Mouse (Mus musculus) midbrain, embryonic 13.5 days (tissue): ENCODE data around the gene Ascl5. TPM values are rescaled to one million over a fixed set of nuclear protein-coding genes. Genes with fewer than 3 reads are reported as not detected.

Experiments used
- ATAC-seq: fragments of 200-750 bp; cut with Nextera tagmentation; 2 replicates; pipeline ENCODE4 v1.8.0; 2017; ENCODE audit warnings: mild to moderate bottlenecking, moderate TSS enrichment, moderate library complexity
- H3K27ac ChIP-seq: fragments of 300-500 bp; sonication (generic); 2 replicates; pipeline ENCODE4 v1.5.1; 2015; ENCODE audit warnings: inconsistent platforms, mild to moderate bottlenecking, moderate library complexity
- H3K27me3 ChIP-seq: fragments of 300-500 bp; sonication (generic); 2 replicates; pipeline ENCODE4 v1.6.1; 2015; ENCODE audit warnings: mild to moderate bottlenecking, inconsistent platforms
- H3K36me3 ChIP-seq: fragments of 300-500 bp; sonication (generic); 2 replicates; pipeline ENCODE4 v1.6.1; 2015; ENCODE audit warnings: mild to moderate bottlenecking, inconsistent platforms
- H3K4me1 ChIP-seq: fragments of 300-500 bp; sonication (generic); replicated peaks from 2 replicates; pipeline ENCODE4 v1.6.1; 2015; ENCODE audit warnings: inconsistent platforms
- H3K4me2 ChIP-seq: fragments of 300-500 bp; sonication (generic); replicated peaks from 2 replicates; pipeline ENCODE4 v1.6.1; 2015; ENCODE audit warnings: moderate library complexity, mild to moderate bottlenecking, inconsistent platforms
- H3K4me3 ChIP-seq: fragments of 300-500 bp; sonication (generic); replicated peaks from 2 replicates; pipeline ENCODE4 v1.5.1; 2015; ENCODE audit warnings: mild to moderate bottlenecking, inconsistent platforms
- H3K9ac ChIP-seq: fragments of 300-500 bp; sonication (generic); replicated peaks from 2 replicates; pipeline ENCODE4 v1.6.1; 2015; ENCODE audit warnings: mild to moderate bottlenecking, inconsistent platforms
- H3K9me3 ChIP-seq: fragments of 300-500 bp; sonication (generic); 2 replicates; pipeline ENCODE4 v1.6.1; 2016; ENCODE audit warnings: mild to moderate bottlenecking, inconsistent platforms
- WGBS: fragments of 180-500 bp; shearing (Covaris S2); methylation state at CpG from one replicate; pipeline ENCODE4 v1.1.7; 2015; 5-methylcytosine and 5-hydroxymethylcytosine counted together
- polyA plus RNA-seq: library from polyadenylated mRNA; unstranded; fragments of >200 nt; fragmentation: Nextera tagmentation; extraction: Ambion mirVana; gene quantifications from 2 replicates; pipeline ENCODE4 v1.2.1, GENCODE M21; 2015

Ascl5 gene
- polyA plus RNA-seq, 1 experiment from 2014 or later, result not detected

- H3K4me2 ChIP-seq, result peak overlapping the region; percentile 74
- no peaks in the 10 kb centered on the region for H3K9me3 ChIP-seq
- H3K4me3 ChIP-seq, result peak overlapping the region; percentile 64
- peak overlapping the region; percentile 87 for H3K9ac ChIP-seq
- WGBS, result 6% methylated on average over 24 of the region's 24 CpGs
- peak overlapping the region; percentile 76 for H3K27ac ChIP-seq
- H3K4me1 ChIP-seq, result peaks cover 20% of the 10 kb centered on the region
- peak; percentile 32 for ATAC-seq
- peaks cover 33% of the 10 kb centered on the region for H3K36me3 ChIP-seq
- no peaks in the 10 kb centered on the region for H3K27me3 ChIP-seq
These were observed 32.0 kb upstream of the Ascl5 start for GRCm38 (mm10) chr1:136018390-136019189.

- H3K36me3 ChIP-seq, result peaks cover 97% of the 10 kb centered on the region
- H3K27me3 ChIP-seq, result no peaks in the 10 kb centered on the region
- H3K4me1 ChIP-seq, result peaks cover 26% of the 10 kb centered on the region
These were observed 20.4 kb upstream of the Ascl5 start for GRCm38 (mm10) chr1:136030201-136030600.

GRCm38 (mm10) chr1:136031697-136032096, 18.9 kb upstream of the Ascl5 start:
- Histone ChIP-seq H3K4me2 (no peak overlapping the region), H3K9ac (no peak overlapping the region), H3K36me3 (peaks cover 90% of the 10 kb centered on the region), H3K27ac (no peak overlapping the region), H3K4me3 (no peak overlapping the region), H3K4me1 (peaks cover 26% of the 10 kb centered on the region), H3K27me3 (no peaks in the 10 kb centered on the region), H3K9me3 (no peaks in the 10 kb centered on the region)
- no peak for ATAC-seq
- WGBS, result 81% methylated on average over 8 of the region's 8 CpGs

More at GRCm38 (mm10) chr1:136030201-136030600, 20.4 kb upstream of the Ascl5 start:
- Histone ChIP-seq H3K9ac (no peak overlapping the region), H3K4me3 (no peak overlapping the region), H3K4me2 (no peak overlapping the region), H3K9me3 (no peaks in the 10 kb centered on the region), H3K27ac (peak overlapping the region; percentile 22; the same call in 1 of the 2 replicates)
- peak; percentile 37; the same call in 1 of the 2 replicates for ATAC-seq
- WGBS, result 18% methylated on average over 7 of the region's 7 CpGs

- Histone ChIP-seq H3K9ac (no peak overlapping the region), H3K4me1 (peaks cover 26% of the 10 kb centered on the region), H3K27ac (no peak overlapping the region), H3K36me3 (peaks cover 77% of the 10 kb centered on the region), H3K9me3 (no peaks in the 10 kb centered on the region), H3K4me3 (no peak overlapping the region), H3K4me2 (no peak overlapping the region), H3K27me3 (no peaks in the 10 kb centered on the region)
- WGBS, result 58% methylated on average over 7 of the region's 7 CpGs
- no peak for ATAC-seq
These were observed 17.6 kb upstream of the Ascl5 start for GRCm38 (mm10) chr1:136032961-136033360.

GRCm38 (mm10) chr1:136038746-136039538, 11.7 kb upstream of the Ascl5 start:
- 79% methylated on average over 5 of the region's 5 CpGs for WGBS
- Histone ChIP-seq H3K27ac (no peak overlapping the region), H3K27me3 (no peaks in the 10 kb centered on the region), H3K4me3 (no peak overlapping the region), H3K4me2 (no peak overlapping the region), H3K4me1 (peaks cover 19% of the 10 kb centered on the region), H3K9me3 (no peaks in the 10 kb centered on the region), H3K9ac (no peak overlapping the region), H3K36me3 (peaks cover 20% of the 10 kb centered on the region)
- no peak for ATAC-seq

GRCm38 (mm10) chr1:136040452-136040851, 10.2 kb upstream of the Ascl5 start:
- no peak overlapping the region for H3K4me3 ChIP-seq
- no peak overlapping the region for H3K9ac ChIP-seq
- no peak overlapping the region for H3K27ac ChIP-seq
- H3K36me3 ChIP-seq, result peaks cover 5% of the 10 kb centered on the region
- 17% methylated on average over 11 of the region's 11 CpGs for WGBS
- ATAC-seq, result peak; percentile 63
- no peak overlapping the region for H3K4me2 ChIP-seq
- H3K27me3 ChIP-seq, result no peaks in the 10 kb centered on the region
- H3K4me1 ChIP-seq, result peaks cover 19% of the 10 kb centered on the region
- no peaks in the 10 kb centered on the region for H3K9me3 ChIP-seq

- Histone ChIP-seq H3K27me3 (no peaks in the 10 kb centered on the region), H3K4me3 (no peak overlapping the region), H3K4me1 (peaks cover 19% of the 10 kb centered on the region), H3K9ac (no peak overlapping the region), H3K9me3 (no peaks in the 10 kb centered on the region), H3K36me3 (peaks cover under 1% of the 10 kb centered on the region; the same call in 1 of the 2 replicates), H3K4me2 (no peak overlapping the region), H3K27ac (no peak overlapping the region)
- ATAC-seq, result peak; percentile 64
- WGBS, result 25% methylated on average over 4 of the region's 4 CpGs
These were observed 9.7 kb upstream of the Ascl5 start for GRCm38 (mm10) chr1:136040874-136041273.

GRCm38 (mm10) chr1:136045774-136046173, 4.8 kb upstream of the Ascl5 start:
- no peak for ATAC-seq
- WGBS, result 11% methylated on average over 4 of the region's 4 CpGs
- H3K4me1 ChIP-seq, result peaks cover 16% of the 10 kb centered on the region
- no peaks in the 10 kb centered on the region for H3K36me3 ChIP-seq
- H3K4me2 ChIP-seq, result no peak overlapping the region
- H3K4me3 ChIP-seq, result no peak overlapping the region
- no peak overlapping the region for H3K27ac ChIP-seq
- H3K9me3 ChIP-seq, result no peaks in the 10 kb centered on the region
- no peak overlapping the region for H3K9ac ChIP-seq
- H3K27me3 ChIP-seq, result peaks cover 27% of the 10 kb centered on the region

- whole genome bisulfite sequencing, result 2% methylated on average over 2 of the region's 2 CpGs
- Histone ChIP-seq H3K9me3 (no peaks in the 10 kb centered on the region), H3K9ac (no peak overlapping the region), H3K27ac (no peak overlapping the region), H3K4me3 (no peak overlapping the region), H3K36me3 (no peaks in the 10 kb centered on the region), H3K4me2 (no peak overlapping the region), H3K27me3 (peaks cover 43% of the 10 kb centered on the region), H3K4me1 (peaks cover 12% of the 10 kb centered on the region)
- no peak for ATAC-seq
These were observed 3.2 kb upstream of the Ascl5 start for GRCm38 (mm10) chr1:136047432-136047831.

GRCm38 (mm10) chr1:136047894-136048293, 2.7 kb upstream of the Ascl5 start:
- Histone ChIP-seq H3K4me2 (no peak overlapping the region), H3K36me3 (no peaks in the 10 kb centered on the region), H3K9ac (no peak overlapping the region), H3K27me3 (peaks cover 47% of the 10 kb centered on the region), H3K4me1 (peaks cover 16% of the 10 kb centered on the region), H3K27ac (no peak overlapping the region), H3K9me3 (no peaks in the 10 kb centered on the region), H3K4me3 (no peak overlapping the region)
- no peak for ATAC-seq
- WGBS, result 77% methylated on average over 9 of the region's 9 CpGs

GRCm38 (mm10) chr1:136051013-136051315, 360 bp downstream of the Ascl5 start:
- Histone ChIP-seq H3K36me3 (no peaks in the 10 kb centered on the region), H3K4me3 (peak overlapping the region; percentile 41), H3K9me3 (no peaks in the 10 kb centered on the region), H3K27ac (no peak overlapping the region), H3K27me3 (peaks cover 54% of the 10 kb centered on the region), H3K4me2 (peak overlapping the region; percentile 61), H3K4me1 (peaks cover 23% of the 10 kb centered on the region), H3K9ac (peak overlapping the region; percentile 61)
- WGBS, result 1% methylated on average over 36 of the region's 36 CpGs
- ATAC-seq, result peak; percentile 58; the same call in 1 of the 2 replicates

GRCm38 (mm10) chr1:136051465-136051864, 861 bp downstream of the Ascl5 start:
- no peak overlapping the region for H3K27ac ChIP-seq
- H3K36me3 ChIP-seq, result no peaks in the 10 kb centered on the region
- ATAC-seq, result peak; percentile 71
- H3K4me1 ChIP-seq, result peaks cover 28% of the 10 kb centered on the region
- peak overlapping the region; percentile 61 for H3K4me2 ChIP-seq
- peaks cover 54% of the 10 kb centered on the region for H3K27me3 ChIP-seq
- WGBS, result 1% methylated on average over 6 of the region's 6 CpGs
- H3K9ac ChIP-seq, result peak overlapping the region; percentile 61; the same call in 1 of the 2 replicates
- no peaks in the 10 kb centered on the region for H3K9me3 ChIP-seq
- peak overlapping the region; percentile 41 for H3K4me3 ChIP-seq
